Mouse (Mus musculus) CH12.LX (cell line): ENCODE results near the gene Higd1a. TPM values are rescaled to one million over a fixed set of nuclear protein-coding genes. Genes with fewer than 3 reads are reported as not detected.

ENCODE experiments used
- DNase-seq: peaks from one replicate; pipeline ENCODE4 v3.0.0-alpha.2; 2013; ENCODE audit errors: extremely low read depth
- H3K27ac ChIP-seq: 2 replicates; pipeline ENCODE4 v1.5.1; 2012; ENCODE audit warnings: low read depth, mild to moderate bottlenecking, control low read depth, moderate library complexity; ENCODE audit not compliant: insufficient read depth
- H3K27me3 ChIP-seq: replicated peaks from 2 replicates; pipeline ENCODE3; 2012; ENCODE audit warnings: inconsistent platforms
- H3K36me3 ChIP-seq, 2 experiments: replicated peaks in 1 of 2; 2 replicates each; pipeline versions ENCODE3 to v1.6.1; 2012; ENCODE audit warnings: inconsistent platforms in 1 of 2, low read length in 1 of 2, mild to moderate bottlenecking in 1 of 2, mixed read lengths in 1 of 2, moderate library complexity in 1 of 2; ENCODE audit not compliant: control insufficient read depth in 1 of 2, insufficient read depth in 1 of 2
- H3K4me1 ChIP-seq, 2 experiments: 2 replicates each; pipeline ENCODE4 v1.6.1; 2012; ENCODE audit warnings: inconsistent platforms in 1 of 2, moderate library complexity in 1 of 2; ENCODE audit not compliant: insufficient read depth in 2 of 2, control insufficient read depth in 1 of 2
- H3K4me2 ChIP-seq: 2 replicates; pipeline ENCODE4 v1.6.1; 2012; ENCODE audit warnings: low read depth, mild to moderate bottlenecking, control low read depth; ENCODE audit not compliant: poor library complexity, insufficient read depth, severe bottlenecking
- H3K4me3 ChIP-seq, 3 experiments: fragments of 150-350 bp in 1 of 3; sonication (generic) in 1 of 3; replicated peaks in 1 of 3; 2 replicates each; pipeline versions ENCODE3 to v1.5.1; 2011 to 2012; ENCODE audit warnings: low read depth in 2 of 3, low read length in 2 of 3, mild to moderate bottlenecking in 2 of 3, moderate library complexity in 2 of 3, control low read depth in 1 of 3, improper control_type of control experiment in 1 of 3, inconsistent platforms in 1 of 3, mixed read lengths in 1 of 3; ENCODE audit not compliant: poor library complexity in 1 of 3
- H3K79me2 ChIP-seq: replicated peaks from 2 replicates; pipeline ENCODE4 v1.6.1; 2012; ENCODE audit warnings: mild to moderate bottlenecking, moderate library complexity; ENCODE audit not compliant: control insufficient read depth, poor library complexity, insufficient read depth, severe bottlenecking; ENCODE audit errors: extremely low read depth
- H3K9ac ChIP-seq: 2 replicates; pipeline ENCODE4 v1.6.1; 2012; ENCODE audit warnings: low read depth, mild to moderate bottlenecking, control low read depth, moderate library complexity; ENCODE audit not compliant: insufficient read depth
- H3K9me3 ChIP-seq: replicated peaks from 2 replicates; pipeline ENCODE3; 2012; ENCODE audit warnings: low read length, inconsistent platforms, mixed read lengths
- BHLHE40 ChIP-seq: IDR thresholded peaks from 2 replicates; pipeline ENCODE4 v1.6.1; 2011; ENCODE audit warnings: mild to moderate bottlenecking, low read depth, low read length, improper control_type of control experiment
- ETS1 ChIP-seq: conservative IDR thresholded peaks from 2 replicates; pipeline ENCODE4 v1.6.1; 2012; ENCODE audit warnings: low read depth, mild to moderate bottlenecking, inconsistent platforms, low read length, improper control_type of control experiment, moderate library complexity
- IRF4 ChIP-seq: IDR thresholded peaks from 2 replicates; pipeline ENCODE4 v1.6.1; 2014; ENCODE audit warnings: low read depth, mild to moderate bottlenecking, inconsistent platforms, low read length, improper control_type of control experiment
- KAT2A ChIP-seq: IDR thresholded peaks from 2 replicates; pipeline ENCODE4 v1.6.1; 2012; ENCODE audit warnings: low read length, improper control_type of control experiment, inconsistent platforms; ENCODE audit not compliant: insufficient replicate concordance
- MAFK ChIP-seq: IDR thresholded peaks from 2 replicates; pipeline ENCODE4 v1.6.1; 2011; ENCODE audit warnings: low read length, improper control_type of control experiment; ENCODE audit not compliant: insufficient replicate concordance
- MYC ChIP-seq: IDR thresholded peaks from 2 replicates; pipeline ENCODE4 v1.6.1; 2011; ENCODE audit warnings: low read depth, mild to moderate bottlenecking, improper control_type of control experiment, low read length
- NELFE ChIP-seq: IDR thresholded peaks from 2 replicates; pipeline ENCODE4 v1.6.1; 2011; ENCODE audit warnings: low read depth, low read length, improper control_type of control experiment
- RAD21 ChIP-seq: IDR thresholded peaks from 2 replicates; pipeline ENCODE4 v1.6.1; 2011; ENCODE audit warnings: low read depth, mild to moderate bottlenecking, low read length, improper control_type of control experiment, moderate library complexity
- SMC3 ChIP-seq: IDR thresholded peaks from 2 replicates; pipeline ENCODE4 v1.6.1; 2011; ENCODE audit warnings: low read depth, low read length, improper control_type of control experiment
- TCF12 ChIP-seq: IDR thresholded peaks from 2 replicates; pipeline ENCODE4 v1.6.1; 2014; ENCODE audit warnings: low read depth, mild to moderate bottlenecking, inconsistent platforms, low read length, improper control_type of control experiment
- UBTF ChIP-seq: IDR thresholded peaks from 2 replicates; pipeline ENCODE4 v1.6.1; 2012; ENCODE audit warnings: low read depth, mild to moderate bottlenecking, inconsistent platforms, low read length, improper control_type of control experiment, moderate library complexity
- ZKSCAN1 ChIP-seq: IDR thresholded peaks from 2 replicates; pipeline ENCODE4 v1.6.1; 2012; ENCODE audit warnings: low read depth, inconsistent platforms, low read length, improper control_type of control experiment, borderline replicate concordance
- dilution Hi-C: fragments of 300-500 bp; cut with MboI; formaldehyde crosslinking; loops from 2 replicates; pipeline ENCODE4 v1.14.3; 2020; ENCODE audit warnings: low sequenced_read_pairs; ENCODE audit not compliant: extremely low pct_unique_long_range_greater_than_20kb, extremely low pct_ligation_motif_present
- in situ Hi-C: fragments of 300-500 bp; cut with MboI; formaldehyde crosslinking; loops from 3 replicates; pipeline ENCODE4 v1.14.3; 2019; ENCODE audit warnings: low sequenced_read_pairs, low pct_ligation_motif_present, low pct_unique_long_range_greater_than_20kb, mixed read lengths
- polyA plus RNA-seq: library from polyadenylated mRNA; unstranded; fragments of >175 nt; gene quantifications from 2 replicates; pipeline ENCODE4 v1.2.1, GENCODE M21; 2012; ENCODE audit warnings: low read depth; ENCODE audit not compliant: insufficient read length
- total RNA-seq, 2 experiments: library from RNA; depleted of rRNA; stranded (reverse); fragments of 300-350 nt in 1 of 2; fragments of >200 nt in 1 of 2; gene quantifications; 2 replicates each; pipeline ENCODE4 v1.2.3; 2012 to 2014

The Higd1a gene
- total and polyA plus RNA-seq, 3 experiments = 75.4 to 132 (median 93.2) TPM

- dilution Hi-C loops = no loop called here
- in situ Hi-C loops = no loop called here
These were observed 1.3 kb downstream of the Higd1a start for GRCm38 (mm10) chr9:121856649-121857416.

GRCm38 (mm10) chr9:121854246-121854645 is 3.9 kb downstream of the Higd1a start:
- DNase-seq = no peak
- Histone ChIP-seq H3K36me3 (peaks cover 12 to 56% of the 10 kb centered on the region in 2 experiments), H3K4me3 (no peak overlapping the region), H3K9me3 (no peaks in the 10 kb centered on the region), H3K9ac (no peak overlapping the region), H3K27me3 (no peaks in the 10 kb centered on the region), H3K4me1 (peaks cover 0 to 27% of the 10 kb centered on the region in 2 experiments; a peak in 2 of 4 replicates), H3K79me2 (no peaks in the 10 kb centered on the region; the same call in 1 of the 2 replicates), H3K4me2 (no peak overlapping the region), H3K27ac (no peak overlapping the region)
- dilution Hi-C loops (no loop called here), in situ Hi-C loops (no loop called here)
- TF ChIP-seq UBTF (no peak), KAT2A (no peak), MAFK (no peak), NELFE (no peak)

More at GRCm38 (mm10) chr9:121856649-121857416, 1.3 kb downstream of the Higd1a start:
- Histone ChIP-seq H3K79me2 (no peaks in the 10 kb centered on the region; the same call in 1 of the 2 replicates), H3K4me3 (peak overlapping the region; percentile 71 to 94 (median 89)), H3K27ac (peak overlapping the region; percentile 9; the same call in 1 of the 2 replicates), H3K9me3 (no peaks in the 10 kb centered on the region), H3K4me1 (peaks cover 0 to 27% of the 10 kb centered on the region in 2 experiments; a peak in 2 of 4 replicates), H3K4me2 (peak overlapping the region; percentile 85), H3K9ac (peak overlapping the region; percentile 84), H3K27me3 (no peaks in the 10 kb centered on the region), H3K36me3 (peaks cover 2 to 37% of the 10 kb centered on the region in 2 experiments)
- DNase-seq = peak; percentile 24
- TF ChIP-seq SMC3 = no peak
- TF ChIP-seq, all 38 proteins: peak for 0

- Histone ChIP-seq H3K4me2 (no peak overlapping the region), H3K79me2 (no peaks in the 10 kb centered on the region), H3K36me3 (peaks cover 18 to 80% of the 10 kb centered on the region in 2 experiments), H3K9me3 (peaks cover 4% of the 10 kb centered on the region), H3K4me1 (peaks cover 0 to 3% of the 10 kb centered on the region in 2 experiments; a peak in 1 of 4 replicates), H3K4me3 (no peak overlapping the region), H3K27me3 (no peaks in the 10 kb centered on the region), H3K9ac (no peak overlapping the region), H3K27ac (no peak overlapping the region)
- DNase-seq = no peak
- dilution Hi-C loops (no loop called here), in situ Hi-C loops (loop anchor here (25.0 kb wide), 1 partner anchor 361 kb away; the partner anchor contains the start of gene Cck)
- TF ChIP-seq MYC (no peak), ETS1 (no peak), IRF4 (no peak), ZKSCAN1 (no peak), BHLHE40 (no peak), TCF12 (no peak), RAD21 (no peak)
These were observed 10.3 kb downstream of the Higd1a start for GRCm38 (mm10) chr9:121847842-121848241.
